Mouse (Mus musculus): ENCODE data around the gene Gm6401. TPM values are rescaled to one million over a fixed set of nuclear protein-coding genes. Genes with fewer than 3 reads are reported as not detected.

The Gm6401 gene
- not detected for total RNA-seq (2023)

DNA sequence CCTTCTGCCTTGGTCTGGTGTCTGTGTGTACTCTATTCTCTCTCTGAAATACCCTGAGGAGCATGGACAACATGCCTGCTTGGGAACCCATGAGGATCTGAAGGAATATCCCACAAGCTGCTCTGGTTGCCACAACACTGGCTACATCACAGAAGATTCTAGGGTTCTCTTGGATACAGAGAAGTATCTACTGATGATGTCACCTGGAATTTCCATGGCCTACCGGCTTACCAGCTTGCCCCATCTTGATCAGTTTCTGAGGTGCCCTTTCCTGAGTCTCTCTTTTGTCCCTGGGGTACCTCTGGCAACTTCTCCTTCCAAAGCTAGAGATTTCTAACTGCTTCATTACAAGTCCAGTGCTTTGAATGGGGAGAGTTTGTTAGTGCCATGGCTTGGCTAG lies at the start of gene Gm6401:
Gene Gm6401 (minus strand): TSS at position 101 of the 400 bp plus-strand sequence.

DNA sequence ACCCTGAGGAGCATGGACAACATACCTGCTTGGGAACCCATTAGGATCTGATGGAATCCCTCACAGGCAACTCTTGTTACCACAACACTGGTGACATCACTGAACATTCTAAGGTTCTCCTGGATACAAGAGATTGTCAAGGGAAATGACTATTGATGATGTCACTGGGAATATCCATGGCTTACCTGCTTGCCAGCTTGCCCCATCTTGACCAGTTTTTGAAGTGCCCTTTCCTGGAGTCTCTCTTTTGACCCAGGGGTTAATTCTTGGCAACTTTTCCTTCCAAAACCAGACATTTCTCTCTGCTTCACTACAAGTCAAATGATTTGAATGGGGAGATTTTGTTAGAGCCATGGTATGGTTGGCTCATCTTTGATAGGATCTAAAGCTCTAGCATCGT lies 15.5 kb upstream of the Gm6401 start, which contains the start of gene Gm3543:
Gene Gm3543 (minus strand): TSS at position 101 of the 400 bp plus-strand sequence.

DNA sequence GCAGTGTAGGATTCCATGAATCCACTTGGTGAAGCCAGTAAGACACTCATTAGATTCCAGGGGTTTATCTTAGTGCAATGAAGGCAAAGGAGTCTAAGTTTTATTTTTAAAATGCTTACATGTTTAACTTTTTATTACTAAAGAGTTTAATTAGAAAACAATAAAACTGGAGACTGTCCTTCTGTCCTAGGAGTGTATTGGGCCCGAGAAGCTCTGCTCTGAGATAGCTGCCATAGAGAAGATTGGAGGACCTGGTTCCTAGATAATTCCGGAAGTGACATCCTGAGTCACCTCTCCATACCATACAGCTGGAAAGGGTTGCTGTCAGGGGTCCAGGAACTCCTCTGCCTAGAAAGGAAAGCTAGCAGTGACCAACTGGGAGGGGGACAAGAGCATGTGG lies 24.0 kb downstream of the Gm6401 start, which contains the start of gene 1700024B05Rik:
Gene 1700024B05Rik (plus strand): TSS at position 301 of the 400 bp plus-strand sequence.

DNA sequence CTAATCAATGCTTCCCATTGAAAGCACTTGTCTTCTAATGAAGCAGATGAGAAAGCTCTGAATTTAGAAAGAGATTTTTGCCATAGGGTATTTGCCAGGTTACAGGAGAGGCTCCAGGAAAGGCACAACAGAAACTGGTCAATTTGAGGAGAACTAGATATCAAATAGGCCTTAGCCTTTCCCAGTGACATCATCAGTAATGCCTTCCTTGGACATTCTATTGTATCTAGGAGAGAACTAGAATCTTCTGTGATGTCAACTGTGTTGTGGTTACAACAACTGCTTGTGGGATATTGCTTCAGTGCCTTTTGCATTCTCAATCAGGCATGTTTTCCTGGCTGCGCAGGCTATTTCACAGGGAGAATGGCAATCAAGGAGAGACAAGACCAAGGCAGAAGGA lies 43.1 kb downstream of the Gm6401 start, which contains the start of gene 1700049E17Rik1:
Gene 1700049E17Rik1 (plus strand): TSS at position 301 of the 400 bp plus-strand sequence.

Other genes starting within 250 kb of the Gm6401 start
- gene Gm7929, start 217.3 kb downstream of the Gm6401 start, total RNA-seq (2023) = not detected
- gene Gm47189, start 195.5 kb downstream of the Gm6401 start, total RNA-seq (2023) = not detected
- gene Gm7980, start 60.6 kb downstream of the Gm6401 start, total RNA-seq (2023) = not detected
- not detected for gene 1700049E17Rik1, start 43.0 kb downstream of the Gm6401 start, total RNA-seq (2023)
- gene 1700024B05Rik, start 23.9 kb downstream of the Gm6401 start, total RNA-seq (2023) = not detected
- not detected for gene Gm3543, start 15.4 kb upstream of the Gm6401 start, total RNA-seq (2023)
- gene Gm7951, start 149.4 kb upstream of the Gm6401 start, total RNA-seq (2023) = not detected
- not detected for gene Gm17027, start 194.7 kb upstream of the Gm6401 start, total RNA-seq (2023)
- gene Gm3573, start 222.9 kb upstream of the Gm6401 start, total RNA-seq (2023) = not detected